Mouse (Mus musculus): ENCODE data around the gene Cxcr4.

Cxcr4 gene

DNA sequence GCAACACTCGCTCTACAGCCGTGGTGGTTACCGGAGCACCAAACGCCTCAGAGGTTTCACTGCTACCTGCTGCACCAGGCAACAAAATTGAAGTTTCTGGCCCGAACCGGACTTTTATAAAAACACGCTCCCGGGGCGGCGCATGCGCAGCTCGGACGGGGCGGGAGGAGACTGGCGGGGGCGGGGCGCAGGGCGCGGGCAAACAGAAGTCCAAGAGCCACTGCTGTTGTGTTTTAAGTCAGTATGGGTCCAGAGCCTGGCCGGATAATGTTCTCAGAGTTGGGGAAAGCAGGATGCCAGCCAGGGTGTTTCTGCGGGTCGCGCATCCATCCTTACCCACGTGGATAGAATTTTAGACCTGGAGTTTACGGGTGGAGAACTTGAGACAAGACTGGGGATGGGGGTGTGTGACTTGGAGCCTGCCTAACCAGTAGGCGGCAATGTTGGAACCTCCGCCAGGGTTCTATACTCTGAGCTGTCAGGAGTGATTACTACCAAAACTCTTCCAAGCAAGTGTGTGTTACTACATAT lies at the start of gene Cxcr4:
Cxcr4 (minus strand) TSS at position 83 of the 531 bp plus-strand sequence.
- DNase-seq = peak; percentile 90

GRCm38 (mm10) chr1:128639707-128640107 lies 47.6 kb upstream of the Cxcr4 start:
- no peak for DNase-seq

GRCm38 (mm10) chr1:128637230-128637740 lies 45.2 kb upstream of the Cxcr4 start:
- DNase-seq = no peak

GRCm38 (mm10) chr1:128636258-128637229 lies 44.5 kb upstream of the Cxcr4 start:
- peak; percentile 30 for DNase-seq

GRCm38 (mm10) chr1:128633711-128634379 lies 41.8 kb upstream of the Cxcr4 start:
- peak; percentile 35 for DNase-seq

DNA sequence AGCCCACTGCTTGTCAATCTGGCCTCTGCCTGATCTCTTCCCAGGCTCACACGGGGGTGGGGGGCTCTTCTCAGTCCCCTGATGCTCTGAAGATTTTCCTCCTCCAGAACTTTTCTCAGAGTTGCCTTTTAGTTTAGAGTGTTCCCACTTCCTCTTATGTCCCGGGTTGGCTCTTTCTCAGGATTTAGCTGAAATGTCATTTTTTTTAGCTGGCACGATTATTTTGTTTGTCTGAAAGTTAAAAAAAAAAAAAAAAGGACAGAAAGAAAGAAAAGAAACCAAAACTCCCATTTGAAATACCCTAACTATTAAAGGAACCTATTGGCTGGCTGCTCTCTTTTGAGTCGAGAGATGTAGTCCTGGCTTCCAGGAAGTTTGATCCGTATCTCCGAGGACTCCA lies 40.4 kb upstream of the Cxcr4 start:
- DNase-seq = no peak

DNA sequence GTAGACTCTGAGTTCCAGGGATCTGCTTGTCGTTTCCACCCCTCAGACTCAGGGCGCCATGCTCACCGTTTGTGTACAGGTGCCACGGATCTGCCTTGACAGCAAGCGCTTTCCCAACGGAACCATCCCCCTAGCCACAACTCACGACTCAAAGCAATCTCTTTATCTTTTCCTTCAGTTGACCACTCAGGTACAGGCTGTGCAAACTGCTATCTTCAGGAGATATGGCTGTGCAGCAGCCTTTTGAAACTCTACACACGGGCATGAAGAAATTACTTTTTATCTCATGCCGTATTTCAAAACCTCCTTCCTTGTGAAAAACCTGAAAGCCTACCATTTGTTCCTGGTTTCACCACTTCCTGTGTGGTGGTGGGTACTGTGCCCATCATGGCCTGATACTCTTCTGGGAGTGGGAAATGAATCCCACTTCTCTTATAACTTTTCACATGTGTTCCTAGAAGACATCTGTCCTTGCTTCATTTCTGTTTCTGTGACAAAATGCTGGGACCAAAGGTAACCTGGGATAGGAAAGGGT lies 34.1 kb upstream of the Cxcr4 start:
- DNase-seq = no peak

GRCm38 (mm10) chr1:128623594-128623887 lies 31.4 kb upstream of the Cxcr4 start:
- no peak for DNase-seq

- DNase-seq = no peak
Measured at GRCm38 (mm10) chr1:128622867-128623593, 30.9 kb upstream of the Cxcr4 start.

GRCm38 (mm10) chr1:128617654-128618310 lies 25.7 kb upstream of the Cxcr4 start:
- no peak for DNase-seq

DNA sequence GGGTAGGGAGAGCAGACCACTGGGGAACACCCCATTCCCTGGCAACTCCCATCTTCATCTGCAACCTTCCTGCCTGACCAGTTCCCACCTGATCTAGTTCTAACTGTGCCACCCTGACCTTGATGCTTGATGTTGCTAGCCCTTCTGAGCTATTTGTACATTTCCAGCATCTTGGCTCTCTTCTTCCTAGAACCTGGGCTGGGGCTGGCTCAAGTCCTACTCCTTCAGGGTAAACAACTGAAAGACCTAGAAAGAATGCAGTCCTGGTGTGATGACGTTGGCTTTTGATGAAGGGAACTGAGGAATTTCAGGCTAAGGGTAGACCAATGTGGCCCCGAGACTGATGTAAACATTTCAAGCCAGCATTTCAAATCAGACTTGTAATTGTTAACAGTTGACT lies 24.5 kb upstream of the Cxcr4 start:
- DNase-seq = no peak

- DNase-seq = no peak
Measured at GRCm38 (mm10) chr1:128615459-128615806, 23.3 kb upstream of the Cxcr4 start.

DNA sequence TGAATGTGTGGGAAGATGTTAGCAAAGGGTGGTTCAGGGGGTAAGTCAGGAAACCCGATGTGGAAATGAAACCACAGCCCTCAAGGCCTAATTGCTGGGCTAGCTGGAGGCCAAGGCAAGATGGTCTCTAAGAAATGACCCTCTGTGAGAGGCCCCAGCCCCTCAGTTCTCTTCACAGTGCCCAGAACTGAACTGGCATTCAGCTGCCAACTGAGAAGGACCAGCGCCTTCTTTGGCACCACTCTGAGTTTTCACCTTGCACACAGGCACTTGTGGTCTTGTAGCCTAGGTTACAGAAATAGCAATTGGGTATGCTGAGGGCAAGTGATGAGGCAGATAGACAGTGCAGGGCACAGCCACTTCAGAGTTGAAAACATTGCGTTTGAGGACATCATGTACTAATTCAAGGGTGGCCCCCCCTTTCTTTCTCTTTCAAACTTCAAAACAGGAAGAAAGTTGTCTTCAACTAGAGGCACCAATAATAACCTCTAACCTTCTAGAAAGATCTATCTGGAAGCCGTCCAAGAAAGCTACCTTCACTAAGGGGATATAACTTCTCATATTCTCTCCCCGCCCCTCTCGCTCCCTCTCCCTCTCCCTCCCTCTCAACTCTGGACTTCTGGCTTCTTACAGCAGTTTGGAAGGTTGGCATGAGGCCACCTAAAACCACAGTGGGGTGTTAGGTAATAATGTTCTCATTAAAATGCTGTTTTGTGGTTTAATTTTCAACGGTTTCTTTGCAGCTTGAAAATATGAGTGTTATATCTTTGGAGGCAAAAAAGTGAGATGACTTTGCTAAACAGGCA lies 22.8 kb upstream of the Cxcr4 start:
- peak; percentile 61 for DNase-seq

- no peak for DNase-seq
Measured at GRCm38 (mm10) chr1:128608119-128608518, 16.0 kb upstream of the Cxcr4 start.

DNA sequence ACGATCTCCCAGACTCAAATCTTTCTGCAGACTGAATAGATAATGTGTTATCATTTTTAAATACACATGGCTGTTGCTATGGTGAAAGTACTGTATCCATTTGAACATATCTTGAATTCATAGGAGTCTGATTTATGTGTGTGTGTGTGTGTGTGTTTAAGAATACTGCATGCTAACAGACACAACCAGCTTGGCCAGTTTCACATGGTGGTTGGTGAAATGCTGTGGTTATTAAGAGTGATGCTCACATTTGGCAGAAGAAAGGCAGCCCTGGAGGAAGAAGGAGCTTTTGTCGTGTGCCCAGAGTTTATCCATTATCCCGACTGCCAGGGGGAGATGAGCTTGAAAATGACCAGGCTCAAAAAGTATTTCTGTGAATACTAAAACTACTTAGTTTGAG lies 15.3 kb upstream of the Cxcr4 start:
- no peak for DNase-seq

DNA sequence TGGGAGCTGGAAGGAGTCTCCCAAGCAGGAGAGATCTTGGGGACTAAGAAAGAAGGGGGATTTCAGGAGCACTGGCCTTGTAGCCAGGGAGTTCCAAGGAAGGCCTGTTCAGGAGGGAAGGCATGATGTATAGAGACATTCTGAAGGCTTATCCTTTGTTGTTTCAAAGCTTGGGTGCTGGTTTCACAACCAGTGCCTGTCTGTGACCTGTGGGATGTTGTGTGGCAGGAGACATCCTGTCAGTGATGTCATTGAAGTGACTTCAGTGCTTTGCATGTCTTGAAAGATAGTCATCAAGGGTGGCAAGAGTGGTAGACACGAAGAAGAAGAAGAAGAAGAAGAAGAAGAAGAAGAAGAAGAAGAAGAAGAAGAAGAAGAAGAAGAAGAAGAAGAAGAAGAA lies 13.7 kb upstream of the Cxcr4 start:
- DNase-seq = no peak

DNA sequence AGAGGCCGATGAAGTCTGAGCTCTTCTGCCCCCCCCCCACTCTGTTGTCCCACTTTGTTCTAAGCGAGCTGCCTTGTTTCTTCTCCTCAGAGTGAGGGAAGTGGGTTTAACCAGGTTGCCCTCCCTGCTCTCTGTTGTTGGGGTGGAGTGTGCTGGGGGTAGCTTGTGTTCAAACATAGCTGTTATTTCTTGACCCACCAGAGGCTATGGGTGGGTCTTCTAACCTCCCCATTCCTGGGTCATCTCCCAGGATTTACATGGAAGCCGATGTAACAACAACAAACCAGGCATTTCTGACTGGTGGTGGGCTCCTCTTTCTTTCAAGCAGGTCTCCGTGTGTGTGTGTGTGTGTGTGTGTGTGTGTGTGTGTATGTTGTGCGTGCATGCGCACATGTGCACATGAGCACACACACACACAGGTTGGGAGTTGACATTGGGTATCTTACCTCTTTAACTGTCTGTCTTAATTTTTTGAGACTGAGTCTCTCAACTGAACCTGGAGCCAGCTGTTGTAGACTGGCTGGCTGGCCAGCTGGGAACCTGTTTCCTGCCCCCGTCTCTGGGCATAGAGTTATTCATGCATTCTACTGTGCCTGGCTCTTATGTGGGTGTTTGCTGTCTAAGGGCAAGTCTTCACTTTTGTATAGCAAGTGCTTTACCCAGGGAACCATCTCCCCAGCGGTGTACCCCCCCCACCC lies 10.7 kb upstream of the Cxcr4 start:
- no peak for DNase-seq

DNA sequence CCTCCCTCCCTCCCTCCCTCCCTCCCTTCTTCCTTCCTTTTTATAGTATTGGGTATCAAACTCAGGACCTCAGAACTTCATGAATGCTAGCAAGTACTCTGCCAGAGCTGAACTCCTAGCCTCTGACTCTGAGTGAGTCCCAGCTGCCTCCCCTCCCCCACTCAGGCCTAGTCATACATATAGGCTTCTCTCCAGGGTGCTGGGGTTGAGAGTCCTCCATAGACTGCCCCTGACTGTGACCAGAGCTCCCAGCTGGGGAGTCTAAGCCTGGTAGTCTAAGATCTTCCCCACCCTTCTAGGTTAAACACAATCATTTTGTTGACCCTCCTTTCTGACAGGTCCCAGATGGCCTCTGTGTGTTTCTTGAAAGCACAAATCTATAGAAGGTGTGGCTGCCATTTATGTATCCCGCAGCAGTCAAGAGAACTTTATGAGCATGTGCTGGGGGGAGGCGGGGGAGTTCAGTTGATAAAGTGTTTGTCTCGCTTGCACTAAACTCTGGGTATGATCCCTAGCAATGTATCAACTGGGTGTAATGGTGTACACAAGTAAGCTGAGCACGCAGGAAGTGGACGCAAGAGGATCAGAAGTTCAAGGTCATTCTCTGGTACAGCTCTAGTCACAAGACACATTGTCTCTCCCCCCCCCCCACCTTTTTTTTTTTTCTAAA lies 10.1 kb upstream of the Cxcr4 start:
- DNase-seq = no peak

DNA sequence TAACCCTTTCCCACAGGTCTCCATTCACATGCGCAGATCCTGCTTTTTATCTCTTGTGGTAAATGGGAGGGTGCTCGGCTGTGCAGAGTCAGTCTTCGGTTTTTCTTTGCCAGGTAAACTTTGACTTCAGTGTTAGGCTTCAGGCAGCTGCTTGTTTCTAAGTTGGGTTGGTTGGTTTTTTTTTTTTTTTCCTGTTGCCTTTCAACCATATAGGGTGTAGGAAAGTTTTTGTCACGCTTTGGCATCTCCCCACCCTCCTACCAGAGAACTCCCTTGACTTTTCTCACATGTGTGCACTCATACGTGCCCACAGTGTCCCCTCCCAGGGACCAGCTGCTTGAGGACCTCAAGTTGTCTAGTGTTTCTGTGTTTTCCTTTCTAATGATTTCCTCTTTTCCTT lies 9.2 kb upstream of the Cxcr4 start:
- DNase-seq = no peak

DNA sequence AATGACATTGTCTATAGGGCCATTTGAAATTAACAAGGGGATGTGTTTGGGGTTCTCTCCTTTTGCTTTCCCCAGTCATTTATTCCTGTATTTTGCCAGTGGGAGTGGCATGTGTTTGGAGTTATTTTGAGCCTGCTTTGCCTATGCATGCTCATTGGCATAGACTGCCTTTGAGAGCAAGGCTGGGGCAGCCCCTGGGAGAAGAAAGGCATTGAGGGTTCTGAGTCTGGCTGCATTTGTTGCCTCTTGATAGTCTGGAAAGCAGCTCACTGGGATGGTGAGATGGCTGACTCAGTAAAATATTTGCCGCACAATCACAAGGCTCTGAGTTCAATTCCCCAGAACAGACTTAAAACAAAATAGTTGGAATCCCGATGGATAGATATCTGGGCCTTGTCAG lies 8.5 kb upstream of the Cxcr4 start:
- DNase-seq = no peak
